Mouse (Mus musculus): Measurements from ENCODE around the gene Serinc3. TPM values are rescaled to one million over a fixed set of nuclear protein-coding genes. Genes with fewer than 3 reads are reported as not detected.

Serinc3 gene
- 100 to 1,000 TPM; 429 to 431 TPM for total RNA-seq (2023)

DNA sequence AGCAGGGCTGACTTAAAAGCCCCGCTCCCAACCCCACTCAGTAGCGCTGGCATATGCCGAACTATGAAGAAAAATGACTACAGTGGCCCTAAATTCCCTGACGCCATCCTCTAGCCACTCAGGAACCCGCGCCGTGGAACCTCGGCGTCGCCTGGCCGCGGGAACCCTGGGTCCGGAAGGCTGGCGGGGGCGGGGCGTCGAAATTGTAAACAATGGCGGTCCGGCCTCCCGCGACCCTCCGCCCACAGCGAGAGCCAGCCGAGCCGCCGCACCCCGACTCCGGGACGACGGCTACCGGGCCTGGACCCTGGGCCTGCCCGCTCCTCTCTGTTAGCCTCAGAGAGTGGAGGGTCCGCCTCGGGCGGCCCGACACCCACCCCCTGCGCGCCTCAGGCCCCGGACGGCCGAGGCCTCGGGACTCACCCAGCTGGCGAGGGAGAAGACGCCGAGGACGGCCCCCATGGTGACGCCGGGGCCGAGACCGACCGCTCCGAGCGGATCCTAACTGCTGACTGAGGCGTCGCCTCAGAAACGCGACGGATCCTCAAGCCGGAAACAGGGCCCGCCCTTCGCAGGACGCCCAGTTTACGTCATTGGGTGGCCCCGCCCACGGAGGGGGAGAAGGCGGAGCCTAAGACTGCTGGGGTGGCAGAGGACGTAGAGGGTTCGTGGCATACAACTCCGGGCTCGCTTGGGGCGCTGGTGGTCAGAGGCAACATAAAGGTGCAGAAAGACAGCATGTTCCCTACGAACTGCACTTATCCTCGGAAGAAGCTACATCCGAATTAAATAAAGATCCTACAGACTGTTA, at the start of gene Serinc3:
TSS of gene Serinc3 (minus strand) at position 557 of the 811 bp plus-strand sequence.

DNA sequence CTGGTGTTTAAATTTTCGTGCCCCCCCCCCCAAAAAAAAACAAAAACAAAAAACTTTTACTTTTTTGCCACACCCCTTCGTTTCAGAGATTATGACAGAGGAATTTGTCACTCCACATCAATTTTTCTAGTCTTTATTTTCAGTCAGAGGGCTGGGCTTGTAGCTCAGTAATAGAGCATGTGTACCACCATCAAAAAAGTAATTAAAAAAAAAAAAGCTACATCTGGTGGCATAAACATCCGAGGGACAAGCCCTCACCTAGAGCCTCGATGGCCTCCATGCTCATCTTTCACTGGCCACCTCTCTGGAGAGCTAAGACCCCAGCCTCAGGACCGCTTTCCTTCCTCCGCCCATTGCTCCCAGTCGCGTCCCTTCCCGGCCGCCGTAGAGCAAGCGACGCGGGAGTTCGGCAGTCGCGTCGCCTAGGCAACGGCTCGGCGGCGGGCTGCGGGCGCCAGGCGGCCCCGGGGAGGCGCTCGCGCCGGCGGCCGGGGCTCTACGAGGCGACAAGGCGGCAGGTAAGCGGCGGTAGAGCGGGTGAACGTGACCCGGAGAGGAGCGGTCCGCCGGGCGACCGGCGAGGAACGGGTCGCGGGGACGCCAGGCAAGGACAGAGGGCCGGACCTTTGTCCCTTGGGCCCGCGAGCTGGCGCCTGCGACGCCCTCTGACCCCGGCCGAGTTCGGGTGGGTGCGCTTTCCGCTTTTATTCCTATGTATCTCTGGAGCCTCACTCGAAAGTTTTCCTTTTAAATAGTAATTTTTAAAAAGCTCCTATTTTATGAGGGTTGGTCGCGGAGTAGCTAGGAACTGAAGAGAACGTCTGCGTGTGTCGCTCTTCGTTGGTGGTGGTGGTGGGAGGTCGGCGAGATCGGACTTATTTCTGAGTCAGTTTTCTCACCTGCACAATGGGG, 13.3 kb upstream of the Serinc3 start, which contains the start of gene Pkig:
TSS of gene Pkig (plus strand) at position 412 of the 912 bp plus-strand sequence.

DNA sequence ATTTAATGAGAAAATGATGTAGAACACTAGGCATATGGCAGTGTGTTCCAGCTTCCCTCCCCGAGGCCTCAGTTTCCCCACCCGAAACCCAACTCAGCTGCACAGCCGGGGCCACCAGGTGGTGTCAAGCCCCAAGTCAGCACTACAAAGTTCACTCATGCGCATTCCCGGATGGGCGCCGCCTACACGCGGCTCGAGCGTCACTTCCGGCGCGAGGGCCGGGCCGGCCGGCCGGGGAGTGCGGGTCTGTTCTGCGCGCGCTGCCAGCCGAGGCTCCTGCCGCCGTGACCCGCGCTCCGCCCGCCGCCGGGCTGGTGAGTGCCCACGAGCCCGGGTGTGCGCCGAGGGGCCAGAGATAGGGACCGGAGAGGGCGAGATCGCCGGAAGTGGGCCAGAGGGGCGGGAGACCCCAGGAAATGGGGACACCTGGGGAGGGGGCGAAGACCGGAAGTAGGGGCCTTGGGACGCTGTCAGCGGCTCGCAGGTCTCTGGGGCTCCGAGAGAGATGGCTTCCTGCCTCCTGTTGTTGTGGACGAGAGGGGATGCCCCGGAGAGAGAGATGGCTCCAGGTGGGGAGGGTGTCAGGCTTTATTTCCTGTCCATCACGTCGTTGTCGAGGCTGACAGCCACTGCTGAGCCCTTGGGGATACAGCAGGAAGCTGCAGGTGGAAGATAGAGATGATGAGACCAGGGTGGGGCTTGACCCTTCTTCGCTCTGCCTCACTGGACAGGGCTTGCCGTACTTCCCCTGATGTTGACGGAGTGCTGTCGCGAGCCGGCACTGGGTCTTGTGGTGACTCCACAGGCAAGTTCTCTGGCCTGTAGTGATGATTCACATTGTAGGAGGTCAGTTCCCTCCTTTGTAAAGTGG, 42.6 kb downstream of the Serinc3 start, which contains the start of gene Ttpal:
TSS of gene Ttpal (plus strand) at position 214 of the 871 bp plus-strand sequence.

Other genes with a start within 250 kb of the Serinc3 start
- gene Jph2, start 247.1 kb downstream of the Serinc3 start, total RNA-seq (2023), result under 1 TPM in 1 of 2 experiments, not detected in 1; 0.15 TPM
- gene Oser1, start 220.4 kb downstream of the Serinc3 start, total RNA-seq (2023), result 10 to 100 TPM; 66.5 to 74.8 TPM
- not detected for gene Gdap1l1, start 206.7 kb downstream of the Serinc3 start, total RNA-seq (2023)
- gene Fitm2, start 172.5 kb downstream of the Serinc3 start, total RNA-seq (2023), result 1 to 10 TPM; 1.0 to 1.9 TPM
- gene R3hdml, start 152.8 kb downstream of the Serinc3 start, total RNA-seq (2023), result not detected
- not detected for gene Hnf4a, start 138.3 kb downstream of the Serinc3 start, total RNA-seq (2023)
- gene Ttpal, start 42.8 kb downstream of the Serinc3 start, total RNA-seq (2023), result 10 to 100 TPM; 26.8 to 35.4 TPM
- gene Pkig, start 13.3 kb upstream of the Serinc3 start, total RNA-seq (2023), result 10 to 100 TPM; 24.7 to 25.3 TPM
- 10 to 100 TPM; 10.2 to 11.0 TPM for gene Ada, start 105.1 kb upstream of the Serinc3 start, total RNA-seq (2023)
- not detected for gene Ccn5, start 175.7 kb upstream of the Serinc3 start, total RNA-seq (2023)
- not detected for gene Kcnk15, start 208.5 kb upstream of the Serinc3 start, total RNA-seq (2023)